Mouse (Mus musculus): ENCODE measurements around the gene Ptpn14. TPM values are rescaled to one million over a fixed set of nuclear protein-coding genes. Genes with fewer than 3 reads are reported as not detected.
A peak's percentile ranks its signal among the peaks of the same experiment; 100 is the strongest.
"Not testable (repeated sequence)": the region's sequence is repeated elsewhere in the genome, so short reads cannot be mapped to it uniquely, and the experiment has no call there.

Gene Ptpn14
- polyA plus RNA-seq (2012; ENCODE audit: insufficient read depth, insufficient read length, missing spikeins), result 0.33 and 0.50 TPM in 2 replicates

DNA sequence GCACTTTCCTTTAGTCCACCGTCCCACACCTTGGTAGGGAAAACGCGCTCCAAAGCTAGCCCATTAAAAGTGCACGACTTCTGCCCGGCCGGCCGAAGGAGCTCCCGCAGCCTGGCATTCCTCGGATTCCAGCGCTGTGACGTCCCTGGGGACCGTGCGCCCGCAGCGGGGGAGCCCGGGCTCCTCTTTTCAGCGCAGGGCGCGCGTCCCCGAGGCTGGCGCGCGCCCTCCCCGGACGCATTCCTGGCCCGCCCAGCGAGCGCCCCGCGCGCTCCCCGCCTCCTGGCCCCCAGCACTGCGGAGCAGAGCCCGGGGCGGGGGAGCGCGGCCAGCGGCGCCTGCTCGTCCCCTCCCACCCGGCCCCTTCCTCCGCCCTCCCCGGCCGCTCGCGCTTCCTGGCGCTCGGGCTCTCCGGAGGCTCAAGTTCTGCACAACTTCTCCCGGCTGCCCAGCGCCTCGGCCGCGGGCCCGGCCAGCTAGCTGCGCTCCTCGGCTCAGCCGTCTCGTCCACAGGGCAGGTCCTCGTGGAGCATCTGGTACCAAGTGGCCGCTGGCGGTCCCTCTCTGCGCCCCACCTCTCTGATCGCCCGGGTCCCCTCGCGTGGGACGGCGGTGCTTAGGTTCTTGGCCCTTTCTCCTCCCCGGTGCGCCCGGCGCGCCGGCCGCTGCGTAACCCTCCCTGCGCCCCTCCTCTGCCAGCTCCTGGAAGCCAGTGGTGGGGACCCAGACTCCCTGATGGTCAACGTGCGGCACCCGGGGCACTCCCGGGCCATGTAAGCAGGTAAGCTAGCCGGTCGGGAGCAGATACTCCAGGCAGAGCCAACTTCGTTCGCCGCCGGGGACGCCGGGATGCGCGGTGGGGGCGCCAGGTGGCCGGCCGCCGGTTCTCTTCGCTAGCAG lies at the start of gene Ptpn14:
TSS of gene Ptpn14 (plus strand) at position 385 of the 900 bp plus-strand sequence.
- H3K27ac ChIP-seq (ENCODE audit: insufficient read depth, low read depth, low read length), result no peak within 1 kb of the TSS
- H3K4me1 ChIP-seq (ENCODE audit: control insufficient read depth, insufficient read depth, low read length), result no peaks in the 10 kb centered on the region
- TF ChIP-seq CTCF (IDR thresholded peaks at IDR 0.05; ENCODE audit: low read depth, low read length), result no peak
- no peak for TF ChIP-seq POLR2A (IDR thresholded peaks at IDR 0.05; ENCODE audit: borderline replicate concordance, low read depth, low read length)
- no peak within 1 kb of the TSS for H3K4me3 ChIP-seq (ENCODE audit: insufficient read depth, low read length)

DNA sequence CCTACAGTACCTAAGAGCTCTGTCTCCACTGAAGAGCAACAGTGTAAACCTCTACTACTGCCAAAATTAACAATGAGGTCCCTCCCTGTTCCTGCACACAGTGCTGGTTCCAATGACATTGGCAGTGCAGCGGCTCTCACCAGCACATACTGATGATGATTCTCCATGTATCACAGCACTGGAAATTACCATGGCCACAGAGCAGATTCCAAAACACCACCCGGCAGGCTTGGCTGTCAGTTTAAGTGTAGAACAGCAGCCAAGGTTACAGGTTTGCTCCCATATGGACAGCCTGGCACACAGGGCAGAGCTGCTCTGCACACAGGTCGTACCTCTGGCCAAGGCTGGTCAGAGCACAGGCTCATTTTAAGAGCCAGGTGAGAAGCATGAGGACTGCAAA lies 48.5 kb upstream of the Ptpn14 start:
- H3K27ac ChIP-seq (ENCODE audit: insufficient read depth, low read depth, low read length), result no peak overlapping the region
- no peak overlapping the region for H3K4me3 ChIP-seq (ENCODE audit: insufficient read depth, low read length)
- no peak for TF ChIP-seq POLR2A (IDR thresholded peaks at IDR 0.05; ENCODE audit: borderline replicate concordance, low read depth, low read length)
- TF ChIP-seq CTCF (IDR thresholded peaks at IDR 0.05; ENCODE audit: low read depth, low read length), result no peak
- H3K4me1 ChIP-seq (ENCODE audit: control insufficient read depth, insufficient read depth, low read length), result no peaks in the 10 kb centered on the region

DNA sequence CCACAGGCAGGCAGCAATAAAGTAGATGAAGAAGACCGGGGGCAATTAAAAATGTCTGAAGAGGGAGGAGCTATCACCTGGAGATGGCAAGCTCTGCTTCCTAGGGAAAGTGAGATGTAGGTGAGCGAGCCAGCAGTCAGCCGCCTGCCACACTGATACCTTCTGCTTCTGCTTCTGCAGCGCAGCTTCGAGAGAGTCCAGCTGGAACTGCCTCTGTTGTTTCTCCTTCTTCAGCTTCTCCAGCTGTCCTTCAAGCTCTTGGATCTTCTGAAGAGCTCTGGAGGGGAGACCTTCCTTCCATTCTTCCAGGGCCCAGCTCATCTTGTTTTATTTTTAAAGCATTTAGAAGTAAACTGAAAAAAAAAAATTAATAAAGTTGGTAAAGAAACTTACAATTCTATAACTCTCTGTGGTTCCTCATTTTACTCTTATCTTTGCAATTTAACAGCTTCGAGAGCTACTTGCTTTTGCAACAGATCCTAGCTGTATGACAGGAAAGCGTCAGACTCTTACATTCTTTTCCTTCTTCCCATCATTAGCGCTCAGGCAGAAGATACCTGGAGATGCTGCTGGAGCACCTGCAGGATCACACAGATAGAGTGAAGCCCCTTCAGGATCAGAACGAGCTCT lies 43.2 kb upstream of the Ptpn14 start:
- TF ChIP-seq POLR2A (IDR thresholded peaks at IDR 0.05; ENCODE audit: borderline replicate concordance, low read depth, low read length) (no peak), CTCF (IDR thresholded peaks at IDR 0.05; ENCODE audit: low read depth, low read length) (no peak)
- Histone ChIP-seq H3K27ac (ENCODE audit: insufficient read depth, low read depth, low read length) (no peak overlapping the region), H3K4me3 (ENCODE audit: insufficient read depth, low read length) (no peak overlapping the region), H3K4me1 (ENCODE audit: control insufficient read depth, insufficient read depth, low read length) (peaks cover 4% of the 10 kb centered on the region; the same call in 1 of the 2 replicates)

DNA sequence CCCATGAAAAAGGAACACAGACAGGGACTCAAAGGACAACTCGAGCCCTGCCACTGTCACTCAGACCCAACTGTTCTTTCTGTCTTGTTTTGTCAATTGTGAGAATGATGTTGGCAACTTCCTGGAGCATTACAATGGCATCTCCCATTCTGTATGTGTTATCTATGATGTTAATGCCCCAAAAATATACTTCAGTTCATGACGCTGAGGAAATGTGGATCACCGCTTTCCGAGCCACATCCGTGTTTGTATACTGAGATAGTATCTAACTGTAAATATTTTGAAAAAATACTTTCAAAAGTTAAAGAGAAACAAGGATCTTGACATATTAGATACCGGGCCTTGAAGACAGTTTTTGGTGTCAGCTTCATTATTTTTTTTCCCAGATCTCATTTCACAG lies 42.0 kb upstream of the Ptpn14 start:
- Histone ChIP-seq H3K27ac (ENCODE audit: insufficient read depth, low read depth, low read length) (no peak overlapping the region), H3K4me3 (ENCODE audit: insufficient read depth, low read length) (no peak overlapping the region), H3K4me1 (ENCODE audit: control insufficient read depth, insufficient read depth, low read length) (peaks cover 4% of the 10 kb centered on the region; the same call in 1 of the 2 replicates)
- TF ChIP-seq POLR2A (IDR thresholded peaks at IDR 0.05; ENCODE audit: borderline replicate concordance, low read depth, low read length), result no peak
- no peak for TF ChIP-seq CTCF (IDR thresholded peaks at IDR 0.05; ENCODE audit: low read depth, low read length)

DNA sequence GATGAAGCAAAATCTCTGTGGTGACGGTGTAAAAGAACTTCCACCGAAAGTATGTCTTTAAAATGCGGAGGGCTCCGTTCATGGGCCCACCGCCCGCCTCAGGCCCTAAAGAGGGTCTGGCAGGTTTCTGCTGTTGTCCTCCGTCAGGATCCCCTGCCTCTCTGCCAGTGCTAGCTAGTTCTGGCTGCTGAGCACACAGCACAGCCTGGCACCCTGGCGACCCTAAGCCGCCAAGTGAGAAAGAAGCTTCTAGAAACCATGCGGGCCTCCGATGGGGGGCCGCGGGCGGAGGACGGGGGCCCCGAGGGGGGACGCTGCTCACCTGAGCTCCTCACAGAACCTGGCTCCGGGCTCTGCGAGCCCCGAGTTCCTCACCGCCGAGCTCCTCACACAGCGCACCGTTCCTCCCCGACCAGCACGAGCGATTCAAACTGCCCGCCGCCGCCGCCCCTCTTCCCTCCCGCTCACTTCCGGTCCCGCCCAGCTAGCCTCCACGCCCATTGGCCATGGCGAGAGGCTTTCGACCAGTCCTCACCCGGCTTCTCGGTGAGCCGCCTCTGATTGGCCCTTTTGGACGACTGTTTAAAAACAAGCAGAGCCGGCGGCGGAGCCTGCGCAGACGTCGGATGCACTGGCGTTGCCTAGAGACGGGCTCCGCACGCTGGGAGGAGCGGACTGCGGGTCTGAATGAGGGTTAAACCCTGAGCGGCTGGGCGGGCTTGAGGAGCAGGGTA lies 40.2 kb upstream of the Ptpn14 start, which contains the start of gene Cenpf:
TSS of gene Cenpf (minus strand) at position 433 of the 734 bp plus-strand sequence.
- Histone ChIP-seq H3K4me3 (ENCODE audit: insufficient read depth, low read length) (peak within 1 kb of the TSS; percentile 80), H3K4me1 (ENCODE audit: control insufficient read depth, insufficient read depth, low read length) (peaks cover 4% of the 10 kb centered on the region; the same call in 1 of the 2 replicates), H3K27ac (ENCODE audit: insufficient read depth, low read depth, low read length) (no peak within 1 kb of the TSS)
- no peak for TF ChIP-seq POLR2A (IDR thresholded peaks at IDR 0.05; ENCODE audit: borderline replicate concordance, low read depth, low read length)
- no peak for TF ChIP-seq CTCF (IDR thresholded peaks at IDR 0.05; ENCODE audit: low read depth, low read length)

DNA sequence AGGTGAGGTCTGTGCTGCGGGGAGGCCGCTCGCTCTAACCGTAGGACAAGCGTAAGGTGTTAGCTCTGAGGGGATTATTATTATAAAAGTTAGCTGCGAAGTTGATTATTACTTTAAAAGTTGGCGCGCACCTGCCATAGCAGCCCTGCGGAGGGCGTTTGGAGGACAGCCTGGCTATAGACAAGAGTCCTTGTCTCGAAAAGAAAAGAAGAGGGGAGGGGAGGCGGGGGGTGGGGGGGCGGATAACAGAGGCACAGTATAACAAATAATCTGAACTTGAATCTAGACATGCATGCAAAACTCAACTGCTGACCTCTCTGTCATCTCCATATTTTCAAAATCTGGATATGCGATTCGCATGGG lies 39.7 kb upstream of the Ptpn14 start:
- no peak for TF ChIP-seq CTCF (IDR thresholded peaks at IDR 0.05; ENCODE audit: low read depth, low read length)
- TF ChIP-seq POLR2A (IDR thresholded peaks at IDR 0.05; ENCODE audit: borderline replicate concordance, low read depth, low read length), result no peak
- Histone ChIP-seq H3K27ac (ENCODE audit: insufficient read depth, low read depth, low read length) (no peak overlapping the region), H3K4me1 (ENCODE audit: control insufficient read depth, insufficient read depth, low read length) (peaks cover 4% of the 10 kb centered on the region; the same call in 1 of the 2 replicates), H3K4me3 (ENCODE audit: insufficient read depth, low read length) (peak overlapping the region; percentile 80)

DNA sequence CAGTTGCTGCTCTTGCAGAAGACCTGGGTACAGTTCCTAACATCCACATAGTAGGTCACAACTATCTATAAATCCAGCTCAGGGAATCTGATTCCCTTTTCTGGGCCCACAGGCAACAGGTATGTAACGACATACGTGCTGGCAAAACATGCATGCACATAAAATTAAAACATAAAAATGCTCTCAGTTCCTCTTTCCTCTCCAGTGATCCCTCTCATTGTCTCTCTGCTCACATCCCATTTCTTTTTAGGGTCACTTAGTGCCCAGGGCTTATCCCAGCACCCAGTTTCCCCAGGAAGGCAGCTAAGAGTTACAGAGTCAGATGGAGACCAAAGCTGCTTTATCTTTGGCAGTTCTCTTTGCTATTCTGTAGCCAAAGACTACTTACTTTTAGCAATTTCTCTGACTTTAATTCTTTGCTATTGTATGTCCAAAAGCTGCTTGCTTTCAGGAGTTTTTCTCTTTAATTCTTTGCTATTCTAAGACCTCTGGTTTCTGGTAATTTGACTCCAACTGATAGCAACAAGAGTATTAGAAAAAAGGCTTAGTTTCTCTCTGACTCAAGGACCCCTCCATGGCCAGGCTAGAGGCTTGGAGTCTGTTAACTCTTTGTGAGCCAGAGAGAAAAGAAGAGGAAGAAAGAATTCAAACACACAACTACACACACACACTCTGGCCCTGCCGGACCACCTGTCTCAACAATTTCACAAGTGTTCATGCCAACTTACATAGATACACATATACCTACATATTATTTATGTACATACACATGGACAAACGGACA lies 38.8 kb upstream of the Ptpn14 start:
- Histone ChIP-seq H3K27ac (ENCODE audit: insufficient read depth, low read depth, low read length) (no peak overlapping the region), H3K4me1 (ENCODE audit: control insufficient read depth, insufficient read depth, low read length) (peaks cover 4% of the 10 kb centered on the region; the same call in 1 of the 2 replicates), H3K4me3 (ENCODE audit: insufficient read depth, low read length) (peak overlapping the region; percentile 24)
- no peak for TF ChIP-seq POLR2A (IDR thresholded peaks at IDR 0.05; ENCODE audit: borderline replicate concordance, low read depth, low read length)
- TF ChIP-seq CTCF (IDR thresholded peaks at IDR 0.05; ENCODE audit: low read depth, low read length), result no peak

DNA sequence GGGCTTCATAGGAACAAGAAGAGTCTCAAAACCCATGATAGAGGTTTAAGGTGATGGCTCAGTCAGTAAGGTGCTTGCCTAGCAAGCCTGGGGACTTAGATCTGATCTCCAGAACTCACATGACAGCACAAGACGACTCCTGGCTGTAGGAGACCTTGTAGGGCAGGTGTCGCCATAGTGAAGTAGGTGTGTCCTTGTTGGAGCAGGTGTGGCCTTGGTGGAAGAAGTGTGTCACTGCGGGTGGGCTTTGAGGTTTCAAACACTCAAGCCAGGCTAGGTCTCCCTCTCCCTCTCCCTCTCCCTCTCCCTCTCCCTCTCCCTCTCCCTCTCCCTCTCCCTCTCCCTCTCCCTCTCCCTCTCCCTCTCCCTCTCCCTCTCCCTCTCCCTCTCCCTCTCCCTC lies 35.6 kb upstream of the Ptpn14 start:
- H3K27ac ChIP-seq (ENCODE audit: insufficient read depth, low read depth, low read length); H3K4me3 ChIP-seq (ENCODE audit: insufficient read depth, low read length); H3K4me1 ChIP-seq (ENCODE audit: control insufficient read depth, insufficient read depth, low read length): not testable (repeated sequence)

DNA sequence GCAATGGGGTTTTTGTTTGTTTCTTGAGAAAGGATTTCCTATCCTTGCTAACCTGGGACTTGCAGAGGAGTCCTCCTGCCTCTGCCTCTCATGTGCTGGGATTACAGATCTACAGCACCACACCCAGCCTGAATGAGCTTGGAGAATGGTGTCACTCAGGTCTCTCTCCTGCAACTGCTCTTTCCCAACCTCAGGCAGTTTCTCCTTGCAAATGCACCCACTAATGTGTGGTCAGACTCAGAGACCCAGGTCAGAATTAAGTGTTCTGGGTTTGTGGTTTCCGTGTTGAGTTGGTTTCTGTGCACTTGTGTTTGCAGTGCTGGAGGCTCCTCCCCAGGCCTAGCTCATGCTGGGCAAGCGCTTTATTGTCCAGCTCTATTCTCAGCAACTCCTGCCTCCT lies 33.7 kb upstream of the Ptpn14 start:
- TF ChIP-seq CTCF (IDR thresholded peaks at IDR 0.05; ENCODE audit: low read depth, low read length), result no peak
- Histone ChIP-seq H3K4me1 (ENCODE audit: control insufficient read depth, insufficient read depth, low read length) (0 out of 2 replicates have a peak, but pooled peaks cover 1% of the 10 kb centered on the region), H3K4me3 (ENCODE audit: insufficient read depth, low read length) (no peak overlapping the region), H3K27ac (ENCODE audit: insufficient read depth, low read depth, low read length) (no peak overlapping the region)

All from bone marrow macrophage, adult 2 months (primary cell).